Mouse (Mus musculus) heart, embryonic 15.5 days (tissue): ENCODE measurements around the gene BC051142. TPM values are rescaled to one million over a fixed set of nuclear protein-coding genes. Genes with fewer than 3 reads are reported as not detected.
A peak's percentile ranks its signal among the peaks of the same experiment; 100 is the strongest.

Experiments
- ATAC-seq: fragments of 200-750 bp; cut with Nextera tagmentation; replicated peaks from 2 replicates; pipeline ENCODE4 v1.8.0; 2017; ENCODE audit warnings: low read depth, moderate TSS enrichment; ENCODE audit not compliant: insufficient number of reproducible peaks, insufficient read depth, low FRiP score
- H3K27ac ChIP-seq: fragments of 300-500 bp; sonication (generic); 2 replicates; pipeline ENCODE4 v1.5.1; 2015; ENCODE audit warnings: mild to moderate bottlenecking, inconsistent platforms
- H3K27me3 ChIP-seq: fragments of 300-500 bp; sonication (generic); 2 replicates; pipeline ENCODE4 v1.6.1; 2015; ENCODE audit warnings: inconsistent platforms
- H3K36me3 ChIP-seq: fragments of 300-500 bp; sonication (generic); 2 replicates; pipeline ENCODE4 v1.6.1; 2015; ENCODE audit warnings: mild to moderate bottlenecking, inconsistent platforms
- H3K4me1 ChIP-seq: fragments of 300-500 bp; sonication (generic); replicated peaks from 2 replicates; pipeline ENCODE4 v1.6.1; 2015; ENCODE audit warnings: inconsistent platforms
- H3K4me2 ChIP-seq: fragments of 300-500 bp; sonication (generic); 2 replicates; pipeline ENCODE4 v1.6.1; 2015; ENCODE audit warnings: inconsistent platforms, mild to moderate bottlenecking, moderate library complexity
- H3K4me3 ChIP-seq: fragments of 300-500 bp; sonication (generic); 2 replicates; pipeline ENCODE4 v1.5.1; 2015; ENCODE audit warnings: mild to moderate bottlenecking, inconsistent platforms
- H3K9ac ChIP-seq: fragments of 300-500 bp; sonication (generic); 2 replicates; pipeline ENCODE4 v1.6.1; 2015; ENCODE audit warnings: mild to moderate bottlenecking, inconsistent platforms
- H3K9me3 ChIP-seq: fragments of 300-500 bp; sonication (generic); replicated peaks from 2 replicates; pipeline ENCODE4 v1.6.1; 2016; ENCODE audit warnings: inconsistent platforms
- WGBS: fragments of 180-500 bp; shearing (Covaris S2); methylation state at CpG from one replicate; pipeline ENCODE4 v1.1.7; 2015; ENCODE audit warnings: mixed read lengths; 5-methylcytosine and 5-hydroxymethylcytosine counted together
- polyA plus RNA-seq: library from polyadenylated mRNA; unstranded; fragments of >200 nt; fragmentation: Nextera tagmentation; extraction: Ambion mirVana; gene quantifications from 2 replicates; pipeline ENCODE4 v1.2.1, GENCODE M21; 2015

The BC051142 gene
- polyA plus RNA-seq, 1 experiment from 2014 or later, result not detected

GRCm38 (mm10) chr17:34398058-34398710, 436 bp upstream of the BC051142 start:
- Histone ChIP-seq H3K4me1 (peaks cover 2% of the 10 kb centered on the region; the same call in 1 of the 2 replicates), H3K27me3 (peaks cover 13% of the 10 kb centered on the region; the same call in 1 of the 2 replicates), H3K4me2 (peak overlapping the region; percentile 88), H3K9ac (no peak overlapping the region), H3K27ac (no peak overlapping the region), H3K9me3 (no peaks in the 10 kb centered on the region), H3K36me3 (no peaks in the 10 kb centered on the region), H3K4me3 (peak overlapping the region; percentile 59)
- 10% methylated on average over 9 of the region's 9 CpGs for WGBS
- no peak; the same call in 1 of the 2 replicates for ATAC-seq

- H3K4me1 ChIP-seq, result peaks cover 2% of the 10 kb centered on the region; the same call in 1 of the 2 replicates
- H3K27me3 ChIP-seq, result peaks cover 13% of the 10 kb centered on the region; the same call in 1 of the 2 replicates
- H3K4me2 ChIP-seq, result peak overlapping the region; percentile 88; the same call in 1 of the 2 replicates
- no peaks in the 10 kb centered on the region for H3K36me3 ChIP-seq
- no peak overlapping the region for H3K9ac ChIP-seq
- no peak overlapping the region for H3K27ac ChIP-seq
- no peaks in the 10 kb centered on the region for H3K9me3 ChIP-seq
- H3K4me3 ChIP-seq, result peak overlapping the region; percentile 59
- WGBS, result 50% methylated on average over 4 of the region's 4 CpGs
- no peak for ATAC-seq
These were observed 735 bp downstream of the BC051142 start for GRCm38 (mm10) chr17:34399394-34399715.

- ATAC-seq, result no peak
- H3K4me3 ChIP-seq, result no peak overlapping the region
- no peaks in the 10 kb centered on the region for H3K4me1 ChIP-seq
- H3K27me3 ChIP-seq, result peaks cover 6% of the 10 kb centered on the region
- H3K4me2 ChIP-seq, result no peak overlapping the region
- WGBS, result 21% methylated on average over 6 of the region's 6 CpGs
- no peak overlapping the region for H3K9ac ChIP-seq
- H3K27ac ChIP-seq, result no peak overlapping the region
- no peaks in the 10 kb centered on the region for H3K36me3 ChIP-seq
- no peaks in the 10 kb centered on the region for H3K9me3 ChIP-seq
These were observed 12.5 kb downstream of the BC051142 start for GRCm38 (mm10) chr17:34411117-34411516.

- no peak overlapping the region for H3K27ac ChIP-seq
- H3K4me1 ChIP-seq, result no peaks in the 10 kb centered on the region
- ATAC-seq, result no peak
- WGBS, result 58% methylated on average over 7 of the region's 7 CpGs
- no peak overlapping the region for H3K4me2 ChIP-seq
- H3K9me3 ChIP-seq, result no peaks in the 10 kb centered on the region
- H3K36me3 ChIP-seq, result no peaks in the 10 kb centered on the region
- no peak overlapping the region for H3K4me3 ChIP-seq
- no peaks in the 10 kb centered on the region for H3K27me3 ChIP-seq
- H3K9ac ChIP-seq, result no peak overlapping the region
These were observed 21.4 kb downstream of the BC051142 start for GRCm38 (mm10) chr17:34420014-34420413.

GRCm38 (mm10) chr17:34427597-34427996, 29.0 kb downstream of the BC051142 start:
- Histone ChIP-seq H3K27ac (no peak overlapping the region), H3K9ac (no peak overlapping the region), H3K36me3 (no peaks in the 10 kb centered on the region), H3K4me3 (no peak overlapping the region), H3K9me3 (no peaks in the 10 kb centered on the region), H3K4me2 (no peak overlapping the region), H3K27me3 (no peaks in the 10 kb centered on the region; the same call in 1 of the 2 replicates), H3K4me1 (no peaks in the 10 kb centered on the region)
- ATAC-seq, result no peak

- Histone ChIP-seq H3K4me1 (no peaks in the 10 kb centered on the region), H3K27ac (no peak overlapping the region), H3K4me2 (no peak overlapping the region), H3K9ac (no peak overlapping the region), H3K27me3 (no peaks in the 10 kb centered on the region), H3K9me3 (0 out of 2 replicates have a peak, but pooled peaks cover 4% of the 10 kb centered on the region), H3K4me3 (no peak overlapping the region), H3K36me3 (no peaks in the 10 kb centered on the region)
- ATAC-seq, result no peak
- WGBS, result 47% methylated on average over 4 of the region's 4 CpGs
These were observed 38.5 kb downstream of the BC051142 start for GRCm38 (mm10) chr17:34437120-34437519.

GRCm38 (mm10) chr17:34437606-34438005, 39.0 kb downstream of the BC051142 start:
- Histone ChIP-seq H3K9ac (no peak overlapping the region), H3K9me3 (0 out of 2 replicates have a peak, but pooled peaks cover 4% of the 10 kb centered on the region), H3K4me2 (no peak overlapping the region), H3K27ac (no peak overlapping the region), H3K4me1 (no peaks in the 10 kb centered on the region), H3K27me3 (no peaks in the 10 kb centered on the region), H3K4me3 (no peak overlapping the region), H3K36me3 (no peaks in the 10 kb centered on the region)
- no peak for ATAC-seq
- 48% methylated on average over 7 of the region's 7 CpGs for WGBS

- 24% methylated on average over 1 of the region's 1 CpGs for WGBS
- Histone ChIP-seq H3K36me3 (no peaks in the 10 kb centered on the region), H3K27me3 (no peaks in the 10 kb centered on the region), H3K9ac (no peak overlapping the region), H3K4me3 (no peak overlapping the region), H3K9me3 (0 out of 2 replicates have a peak, but pooled peaks cover 4% of the 10 kb centered on the region), H3K27ac (no peak overlapping the region), H3K4me1 (no peaks in the 10 kb centered on the region), H3K4me2 (no peak overlapping the region)
- ATAC-seq, result no peak
These were observed 40.0 kb downstream of the BC051142 start for GRCm38 (mm10) chr17:34438588-34438987.

GRCm38 (mm10) chr17:34439795-34440194, 41.2 kb downstream of the BC051142 start:
- Histone ChIP-seq H3K9ac (no peak overlapping the region), H3K4me2 (no peak overlapping the region), H3K4me3 (no peak overlapping the region), H3K27me3 (no peaks in the 10 kb centered on the region), H3K36me3 (no peaks in the 10 kb centered on the region), H3K9me3 (0 out of 2 replicates have a peak, but pooled peaks cover 4% of the 10 kb centered on the region), H3K27ac (no peak overlapping the region), H3K4me1 (no peaks in the 10 kb centered on the region)
- ATAC-seq, result no peak
- WGBS, result 34% methylated on average over 3 of the region's 3 CpGs

- WGBS, result 90% methylated on average over 7 of the region's 7 CpGs
- H3K27me3 ChIP-seq, result no peaks in the 10 kb centered on the region
- no peaks in the 10 kb centered on the region for H3K36me3 ChIP-seq
- ATAC-seq, result no peak
- no peak overlapping the region for H3K9ac ChIP-seq
- H3K4me3 ChIP-seq, result no peak overlapping the region
- no peaks in the 10 kb centered on the region for H3K9me3 ChIP-seq
- no peak overlapping the region for H3K27ac ChIP-seq
- no peak overlapping the region for H3K4me2 ChIP-seq
- H3K4me1 ChIP-seq, result no peaks in the 10 kb centered on the region
These were observed 43.4 kb downstream of the BC051142 start for GRCm38 (mm10) chr17:34441990-34442389.

GRCm38 (mm10) chr17:34448473-34449041, 49.9 kb downstream of the BC051142 start:
- Histone ChIP-seq H3K4me1 (no peaks in the 10 kb centered on the region), H3K9me3 (no peaks in the 10 kb centered on the region), H3K27ac (no peak overlapping the region), H3K36me3 (no peaks in the 10 kb centered on the region), H3K4me2 (no peak overlapping the region), H3K9ac (no peak overlapping the region), H3K4me3 (no peak overlapping the region), H3K27me3 (no peaks in the 10 kb centered on the region; the same call in 1 of the 2 replicates)
- ATAC-seq, result no peak
- 24% methylated on average over 6 of the region's 6 CpGs for WGBS

GRCm38 (mm10) chr17:34457668-34458067, 59.0 kb downstream of the BC051142 start:
- H3K9me3 ChIP-seq, result no peaks in the 10 kb centered on the region
- no peak overlapping the region for H3K4me3 ChIP-seq
- no peaks in the 10 kb centered on the region for H3K27me3 ChIP-seq
- H3K27ac ChIP-seq, result no peak overlapping the region
- no peaks in the 10 kb centered on the region for H3K36me3 ChIP-seq
- no peaks in the 10 kb centered on the region for H3K4me1 ChIP-seq
- no peak overlapping the region for H3K9ac ChIP-seq
- WGBS, result 61% methylated on average over 4 of the region's 4 CpGs
- no peak for ATAC-seq
- H3K4me2 ChIP-seq, result no peak overlapping the region
